In genomic region chr16:92430731-92431130, GRCm38 (mm10) we compare ENCODE assay signal across 27 mouse cellular contexts. TPM values are rescaled to one million over a fixed set of nuclear protein-coding genes. Genes with fewer than 3 reads are reported as not detected.
DNase-seq lines count a peak whose midpoint lies in the region; ATAC-seq and TF ChIP-seq lines count a peak whose summit lies in the region.
"Had no signal": no experiment of that assay in that cellular context is flagged by ENCODE, and none has a peak within 500 bp of the region (broad histone marks: within the 10 kb centered on the region; RNA-seq: fewer than 3 reads in every experiment).

No protein-coding gene starts in this region.

- peak overlapping the region; percentile 85 for H3K27ac ChIP-seq in gastrocnemius, adult 2 months
- peak overlapping the region; percentile 100 for H3K27ac ChIP-seq in heart, embryonic 13.5 days (replicated peaks)
- H3K27ac ChIP-seq in lung, postnatal 0 days (ENCODE audit: low read length), result no peak overlapping the region
- H3K27ac ChIP-seq in hindbrain, embryonic 13.5 days, result no peak overlapping the region
- H3K27ac ChIP-seq: forebrain, embryonic 13.5 days; hindbrain, embryonic 14.5 days; liver, embryonic 14.5 days; midbrain, embryonic 10.5 days; midbrain, embryonic 15.5 days; neural tube, embryonic 15.5 days had no signal

- H3K4me3 ChIP-seq in gastrocnemius, adult 2 months, result no peak overlapping the region
- H3K4me3 ChIP-seq in heart, embryonic 13.5 days, result no peak overlapping the region
- H3K4me3 ChIP-seq in lung, postnatal 0 days (ENCODE audit: low read depth, low read length), result no peak overlapping the region
- H3K4me3 ChIP-seq in lung, adult 2 months (replicated peaks; ENCODE audit: extremely low read depth, low read depth, low read length), result no peak overlapping the region
- H3K4me3 ChIP-seq in hindbrain, embryonic 13.5 days, result no peak overlapping the region
- H3K4me3 ChIP-seq: forebrain, embryonic 13.5 days; midbrain, embryonic 10.5 days; midbrain, embryonic 15.5 days; neural tube, embryonic 15.5 days had no signal

- H3K27me3 ChIP-seq in heart, embryonic 13.5 days (replicated peaks), result no peaks in the 10 kb centered on the region
- H3K27me3 ChIP-seq in lung, postnatal 0 days (replicated peaks; ENCODE audit: insufficient read depth, low read length), result no peaks in the 10 kb centered on the region
- no peaks in the 10 kb centered on the region for H3K27me3 ChIP-seq in hindbrain, embryonic 13.5 days
- H3K27me3 ChIP-seq: CH12.LX; forebrain, embryonic 13.5 days; midbrain, embryonic 15.5 days; neural tube, embryonic 15.5 days had no signal

- no peak overlapping the region for H3K4me2 ChIP-seq in heart, embryonic 13.5 days
- H3K4me2 ChIP-seq in lung, postnatal 0 days (replicated peaks; ENCODE audit: low read depth, low read length), result no peak overlapping the region
- H3K4me2 ChIP-seq in hindbrain, embryonic 13.5 days, result no peak overlapping the region
- H3K4me2 ChIP-seq: forebrain, embryonic 13.5 days; hindbrain, embryonic 14.5 days; lung, embryonic 14.5 days; midbrain, embryonic 15.5 days; neural tube, embryonic 15.5 days had no signal

- intact Hi-C loops in gastrocnemius, adult 2 months (cut with DNase I), result no loop called here

- H3K36me3 ChIP-seq in heart, embryonic 13.5 days, result peaks cover 24% of the 10 kb centered on the region
- no peaks in the 10 kb centered on the region for H3K36me3 ChIP-seq in lung, postnatal 0 days (ENCODE audit: insufficient read depth, low read length)
- peaks cover 17% of the 10 kb centered on the region for H3K36me3 ChIP-seq in hindbrain, embryonic 13.5 days
- H3K36me3 ChIP-seq: midbrain, embryonic 15.5 days had no signal

- TF ChIP-seq POLR2A in lung, adult 2 months (IDR thresholded peaks at IDR 0.05; ENCODE audit: borderline replicate concordance, extremely low read depth, low read depth, low read length), result no peak

- no peaks in the 10 kb centered on the region for H3K9me3 ChIP-seq in heart, embryonic 13.5 days
- no peaks in the 10 kb centered on the region for H3K9me3 ChIP-seq in lung, postnatal 0 days (ENCODE audit: low read length)
- H3K9me3 ChIP-seq in hindbrain, embryonic 13.5 days, result no peaks in the 10 kb centered on the region
- H3K9me3 ChIP-seq: forebrain, embryonic 13.5 days; midbrain, embryonic 10.5 days; midbrain, embryonic 15.5 days; neural tube, embryonic 15.5 days had no signal

- peak; percentile 44; the same call in 1 of the 2 replicates for TF ChIP-seq EP300 in lung, postnatal 0 days (IDR thresholded peaks at IDR 0.05)

- no peak for TF ChIP-seq CTCF in gastrocnemius, adult 2 months (IDR thresholded peaks at IDR 0.05)
- no peak for TF ChIP-seq CTCF in lung, postnatal 0 days (IDR thresholded peaks at IDR 0.05)
- no peak for TF ChIP-seq CTCF in lung, adult 2 months (IDR thresholded peaks at IDR 0.05; ENCODE audit: insufficient read depth, low read length)

- H3K4me1 ChIP-seq in heart, embryonic 13.5 days, result peaks cover 93% of the 10 kb centered on the region
- peaks cover 20% of the 10 kb centered on the region; the same call in 1 of the 2 replicates for H3K4me1 ChIP-seq in lung, postnatal 0 days (ENCODE audit: insufficient read depth, low read depth, low read length)
- H3K4me1 ChIP-seq in lung, adult 2 months (ENCODE audit: control insufficient read depth, insufficient read depth, low read length), result peaks cover 16% of the 10 kb centered on the region
- H3K4me1 ChIP-seq in hindbrain, embryonic 13.5 days (replicated peaks), result peaks cover 39% of the 10 kb centered on the region

- DNase-seq in gastrocnemius, adult 2 months, result no peak
- no peak for DNase-seq in gastrocnemius, postnatal 4 days (ENCODE audit: low spot score in 2 of 2)
- no peak for DNase-seq in heart, adult 9 months (ENCODE audit: low spot score in 2 of 2)
- peak; percentile 71 for DNase-seq in lung, postnatal 0 days (ENCODE audit: low spot score)
- no peak for DNase-seq in lung, adult 2 months
- DNase-seq in cerebellum, adult 9-11 months, result no peak
- DNase-seq: adrenal gland, adult 2 months; adrenal gland, postnatal 36 days; cerebellum, adult 2 months; cerebellum, postnatal 36 days; gastrocnemius, postnatal 25 days; liver; lung, embryonic 14.5 days; right cerebral cortex, postnatal 25 days; spleen, adult 18-20 months; thymus, postnatal 36 days had no signal

- no peak overlapping the region for H3K9ac ChIP-seq in heart, embryonic 13.5 days
- no peak overlapping the region for H3K9ac ChIP-seq in lung, postnatal 0 days (replicated peaks; ENCODE audit: low read depth)
- H3K9ac ChIP-seq in hindbrain, embryonic 13.5 days, result no peak overlapping the region
- H3K9ac ChIP-seq: forebrain, embryonic 13.5 days; hindbrain, embryonic 14.5 days; liver, embryonic 14.5 days; lung, embryonic 14.5 days; midbrain, embryonic 15.5 days; neural tube, embryonic 15.5 days had no signal

- no peak for ATAC-seq in heart, embryonic 13.5 days (ENCODE audit: extremely low read depth, insufficient number of reproducible peaks, low FRiP score, low TSS enrichment)
- ATAC-seq in lung, postnatal 0 days, result peak; percentile 25; the same call in 1 of the 2 replicates
- ATAC-seq in hindbrain, embryonic 13.5 days (ENCODE audit: low FRiP score), result no peak
- ATAC-seq: activated CD4-positive, CD25-positive, alpha-beta regulatory T cell, adult 4 months; forebrain, embryonic 13.5 days; intestine, postnatal 0 days; midbrain, embryonic 15.5 days had no signal

- WGBS in heart, embryonic 13.5 days, result 77% methylated on average over 8 of the region's 8 CpGs
- 60% methylated on average over 8 of the region's 8 CpGs for WGBS in lung, postnatal 0 days
- WGBS in lung, adult 2 months, result 48% methylated on average over 8 of the region's 8 CpGs
- WGBS in hindbrain, embryonic 13.5 days, result 93% methylated on average over 8 of the region's 8 CpGs

RNA-seq across cellular contexts. Expression of gene Rcan1, which starts 39.9 kb away (rescaled TPM):
- total RNA-seq in gastrocnemius, adult 2 months (2021), result 10 to 100 TPM; 76.4 to 93.3 TPM
- 10 to 100 TPM; 31.1 to 37.8 TPM for total RNA-seq in gastrocnemius, postnatal 4 days (2021)
- 103 and 133 TPM in 2 replicates for polyA plus RNA-seq in heart, embryonic 13.5 days (2015; fragmentation: Nextera tagmentation; extraction: Ambion mirVana)
- polyA plus RNA-seq in lung, postnatal 0 days (2015; fragmentation: Nextera tagmentation; extraction: Ambion mirVana), result 54.7 and 56.1 TPM in 2 replicates
- 13.7 and 21.6 TPM in 2 replicates for polyA plus RNA-seq in lung, adult 2 months (2012; rRNA removed)
- polyA plus RNA-seq in hindbrain, embryonic 13.5 days (2015; fragmentation: Nextera tagmentation; extraction: Ambion mirVana), result 56.5 and 56.6 TPM in 2 replicates

RNA-seq across cellular contexts. Expression of gene Clic6, which starts 54.8 kb away (rescaled TPM):
- not detected for total RNA-seq in gastrocnemius, adult 2 months (2021)
- under 1 TPM; 0.20 to 0.23 TPM for total RNA-seq in gastrocnemius, postnatal 4 days (2021)
- 1.4 and 1.5 TPM in 2 replicates for polyA plus RNA-seq in heart, embryonic 13.5 days (2015; fragmentation: Nextera tagmentation; extraction: Ambion mirVana)
- polyA plus RNA-seq in lung, postnatal 0 days (2015; fragmentation: Nextera tagmentation; extraction: Ambion mirVana), result 14.5 and 16.4 TPM in 2 replicates
- 7.6 and 9.5 TPM in 2 replicates for polyA plus RNA-seq in lung, adult 2 months (2012; rRNA removed)
- polyA plus RNA-seq in hindbrain, embryonic 13.5 days (2015; fragmentation: Nextera tagmentation; extraction: Ambion mirVana), result 4.8 and 11.5 TPM in 2 replicates
- total RNA-seq: gastrocnemius, postnatal 25 days had no signal
- polyA plus RNA-seq: activated CD4-positive, CD25-positive, alpha-beta regulatory T cell, adult 4 months had no signal

Comparison
In these comparisons a context has a peak if more than half of its experiments do, and no peak if none do; other contexts are left out.
1. H3K27ac ChIP-seq: peak in gastrocnemius, adult 2 months (single experiment) and heart, embryonic 13.5 days (single experiment); none in lung, postnatal 0 days (single experiment) and hindbrain, embryonic 13.5 days (single experiment).